Mouse (Mus musculus): ENCODE measurements around the gene Plac8. TPM values are rescaled to one million over a fixed set of nuclear protein-coding genes. Genes with fewer than 3 reads are reported as not detected.

Gene Plac8
- total and polyA plus RNA-seq, 3 experiments = 4.9 to 10.6 TPM; not detected in 1

DNA sequence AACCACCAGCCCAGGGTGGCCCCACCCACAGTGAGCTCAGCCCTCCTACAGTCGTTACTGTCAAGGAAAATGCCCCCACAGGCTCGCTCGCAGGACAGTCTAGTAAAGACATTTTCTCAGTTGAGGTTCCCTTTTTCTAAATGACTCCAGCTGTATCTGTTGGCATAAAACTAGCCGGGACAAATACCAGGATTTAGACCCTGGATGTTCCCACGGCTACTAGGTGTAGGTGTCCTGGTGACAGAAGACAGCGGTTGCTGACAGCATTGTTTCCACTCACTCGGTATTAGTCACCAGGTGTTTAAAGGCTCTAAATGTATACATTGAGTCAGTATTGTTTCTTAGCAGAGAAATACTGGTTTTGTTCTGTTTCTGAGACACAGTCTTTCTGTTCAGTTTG lies 36.2 kb downstream of the Plac8 start:
- DNase-seq (ENCODE audit: low read depth, low spot score) = no peak
- Histone ChIP-seq H3K79me2 (ENCODE audit: control insufficient read depth, insufficient read depth, low read length, poor library complexity) (no peaks in the 10 kb centered on the region; the same call in 1 of the 2 replicates), H3K9me3 (replicated peaks; ENCODE audit: insufficient read depth, low read length) (no peaks in the 10 kb centered on the region), H3K27ac (ENCODE audit: control insufficient read depth, low read depth, low read length) (no peak overlapping the region), H3K27me3 (ENCODE audit: control insufficient read depth in 1 of 2, insufficient read depth in 2 of 2, low read length in 2 of 2) (no peaks in the 10 kb centered on the region), H3K9ac (ENCODE audit: control insufficient read depth, low read depth, low read length, poor library complexity, severe bottlenecking) (no peak overlapping the region), H3K4me1 (ENCODE audit: control insufficient read depth in 1 of 2, insufficient read depth in 2 of 2, low read length in 2 of 2) (no peaks in the 10 kb centered on the region), H3K36me3 (ENCODE audit: control insufficient read depth in 1 of 2, insufficient read depth in 2 of 2, low read length in 2 of 2) (peaks cover 0 to 36% of the 10 kb centered on the region in 2 experiments; a peak in 2 of 4 replicates), H3K4me3 (ENCODE audit: control insufficient read depth in 1 of 2, insufficient read depth in 1 of 2, low read depth in 2 of 2, low read length in 2 of 2) (no peak overlapping the region)
- TF ChIP-seq SMC3 (IDR thresholded peaks at IDR 0.05; ENCODE audit: low read depth, low read length) = no peak
- TF ChIP-seq GABPA (IDR thresholded peaks at IDR 0.05; ENCODE audit: low read depth, low read length) = no peak
- TF ChIP-seq POLR2AphosphoS5 (IDR thresholded peaks at IDR 0.05; ENCODE audit: borderline replicate concordance, low read depth, low read length) = no peak
- no peak for TF ChIP-seq UBTF (IDR thresholded peaks at IDR 0.05; ENCODE audit: borderline replicate concordance, insufficient read depth, low read depth, low read length)
- no peak for TF ChIP-seq MAZ (IDR thresholded peaks at IDR 0.05; ENCODE audit: low read depth, low read length)
- no peak for TF ChIP-seq GATA1 (IDR thresholded peaks at IDR 0.05; ENCODE audit: low read depth, low read length)
- TF ChIP-seq MAFK (IDR thresholded peaks at IDR 0.05; ENCODE audit: borderline replicate concordance, low read depth, low read length) = no peak
- TF ChIP-seq MEF2A (IDR thresholded peaks at IDR 0.05; ENCODE audit: extremely low read depth, insufficient replicate concordance, low read depth, low read length, poor library complexity, severe bottlenecking) = no peak
- no peak for TF ChIP-seq CHD1 (IDR thresholded peaks at IDR 0.05; ENCODE audit: low read depth, low read length)
- TF ChIP-seq NELFE (IDR thresholded peaks at IDR 0.05; ENCODE audit: low read depth, low read length) = no peak
- no peak for TF ChIP-seq JUND (IDR thresholded peaks at IDR 0.05; ENCODE audit: low read depth, low read length)
- TF ChIP-seq E2F4 (IDR thresholded peaks at IDR 0.05; ENCODE audit: borderline replicate concordance, low read depth, low read length) = no peak
- no peak for TF ChIP-seq TAL1 (IDR thresholded peaks at IDR 0.05; ENCODE audit: low read length)
- no peak for TF ChIP-seq NRF1 (IDR thresholded peaks at IDR 0.05; ENCODE audit: insufficient read depth, low read depth, low read length, poor library complexity, severe bottlenecking)
- no peak for TF ChIP-seq MAX (IDR thresholded peaks at IDR 0.05; ENCODE audit: low read length)
- TF ChIP-seq ZKSCAN1 (IDR thresholded peaks at IDR 0.05; ENCODE audit: low read depth, low read length) = no peak
- TF ChIP-seq SIN3A (IDR thresholded peaks at IDR 0.05; ENCODE audit: low read length) = no peak
- no peak for TF ChIP-seq ETS1 (IDR thresholded peaks at IDR 0.05; ENCODE audit: low read depth, low read length)
- no peak for TF ChIP-seq EP300 (IDR thresholded peaks at IDR 0.05; ENCODE audit: low read depth in 1 of 2, low read length in 2 of 2)

DNA sequence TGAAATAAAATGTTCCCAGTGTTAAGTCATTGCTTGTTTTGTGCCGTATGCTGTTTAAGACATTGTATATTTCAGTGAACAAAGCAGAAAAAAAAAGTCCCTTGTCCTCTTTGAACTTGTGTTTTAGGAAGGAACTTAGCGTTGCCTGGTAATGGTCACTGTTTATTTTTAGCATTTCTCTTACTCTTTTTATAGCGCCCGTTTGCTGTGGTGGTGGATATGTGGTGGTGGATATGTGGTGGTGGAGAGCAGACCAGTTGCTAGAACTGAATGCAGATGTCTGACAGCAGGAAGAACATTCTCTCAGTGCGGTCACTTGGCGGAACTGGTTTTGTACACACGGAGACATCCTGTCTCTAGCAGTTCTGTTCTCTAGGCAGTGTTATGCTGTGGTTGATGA lies 45.9 kb downstream of the Plac8 start:
- peaks cover 9 to 29% of the 10 kb centered on the region in 2 experiments for H3K36me3 ChIP-seq (ENCODE audit: control insufficient read depth in 1 of 2, insufficient read depth in 2 of 2, low read length in 2 of 2)
- no peak overlapping the region for H3K27ac ChIP-seq (ENCODE audit: control insufficient read depth, low read depth, low read length)
- peaks cover 38% of the 10 kb centered on the region for H3K79me2 ChIP-seq (ENCODE audit: control insufficient read depth, insufficient read depth, low read length, poor library complexity)
- H3K9me3 ChIP-seq (replicated peaks; ENCODE audit: insufficient read depth, low read length) = no peaks in the 10 kb centered on the region
- TF ChIP-seq GATA1 (IDR thresholded peaks at IDR 0.05; ENCODE audit: low read depth, low read length) (no peak), MEF2A (IDR thresholded peaks at IDR 0.05; ENCODE audit: extremely low read depth, insufficient replicate concordance, low read depth, low read length, poor library complexity, severe bottlenecking) (no peak), ELF1 (IDR thresholded peaks at IDR 0.05; ENCODE audit: low read depth, low read length) (no peak), JUND (IDR thresholded peaks at IDR 0.05; ENCODE audit: low read depth, low read length) (no peak), EP300 (IDR thresholded peaks at IDR 0.05; ENCODE audit: low read depth in 1 of 2, low read length in 2 of 2) (no peak), RCOR1 (IDR thresholded peaks at IDR 0.05; ENCODE audit: low read depth, low read length) (no peak), ZC3H11A (IDR thresholded peaks at IDR 0.05; ENCODE audit: low read depth, low read length) (no peak), MAX (IDR thresholded peaks at IDR 0.05; ENCODE audit: low read length) (no peak), MYB (IDR thresholded peaks at IDR 0.05; ENCODE audit: low read depth, low read length) (no peak), RAD21 (IDR thresholded peaks at IDR 0.05; ENCODE audit: low read depth, low read length) (no peak), SMC3 (IDR thresholded peaks at IDR 0.05; ENCODE audit: low read depth, low read length) (no peak), POLR2A (IDR thresholded peaks at IDR 0.05; ENCODE audit: control insufficient read depth in 1 of 2, insufficient read depth in 1 of 2, low read depth in 1 of 2, low read length in 2 of 2, poor library complexity in 1 of 2) (no peak), ZKSCAN1 (IDR thresholded peaks at IDR 0.05; ENCODE audit: low read depth, low read length) (no peak), ZNF384 (IDR thresholded peaks at IDR 0.05; ENCODE audit: low read depth, low read length) (no peak), TCF12 (IDR thresholded peaks at IDR 0.05; ENCODE audit: low read depth, low read length) (no peak), POLR2AphosphoS2 (IDR thresholded peaks at IDR 0.05; ENCODE audit: low read length) (no peak), BHLHE40 (IDR thresholded peaks at IDR 0.05; ENCODE audit: borderline replicate concordance, low read depth, low read length) (no peak), CTCF (IDR thresholded peaks at IDR 0.05 in 2 of 3, conservative IDR thresholded peaks at IDR 0.05 in 1 of 3; ENCODE audit: control insufficient read depth in 1 of 3, insufficient read depth in 1 of 3, low read depth in 2 of 3, low read length in 3 of 3, poor library complexity in 1 of 3, severe bottlenecking in 1 of 3) (no peak)
- no peaks in the 10 kb centered on the region for H3K27me3 ChIP-seq (ENCODE audit: control insufficient read depth in 1 of 2, insufficient read depth in 2 of 2, low read length in 2 of 2)
- no peak for DNase-seq (ENCODE audit: low read depth, low spot score)
- H3K4me1 ChIP-seq (ENCODE audit: control insufficient read depth in 1 of 2, insufficient read depth in 2 of 2, low read length in 2 of 2) = peaks cover 0 to 4% of the 10 kb centered on the region in 2 experiments; a peak in 2 of 4 replicates
- H3K9ac ChIP-seq (ENCODE audit: control insufficient read depth, low read depth, low read length, poor library complexity, severe bottlenecking) = no peak overlapping the region
- H3K4me3 ChIP-seq (ENCODE audit: control insufficient read depth in 1 of 2, insufficient read depth in 1 of 2, low read depth in 2 of 2, low read length in 2 of 2) = no peak overlapping the region
